Mouse (Mus musculus) right cerebral cortex, postnatal 25 days (tissue): Measurements from ENCODE around the gene Hs1bp3.

Source experiments
- DNase-seq: peaks from one replicate; pipeline ENCODE4 v3.0.0; 2022

The Hs1bp3 gene

DNA sequence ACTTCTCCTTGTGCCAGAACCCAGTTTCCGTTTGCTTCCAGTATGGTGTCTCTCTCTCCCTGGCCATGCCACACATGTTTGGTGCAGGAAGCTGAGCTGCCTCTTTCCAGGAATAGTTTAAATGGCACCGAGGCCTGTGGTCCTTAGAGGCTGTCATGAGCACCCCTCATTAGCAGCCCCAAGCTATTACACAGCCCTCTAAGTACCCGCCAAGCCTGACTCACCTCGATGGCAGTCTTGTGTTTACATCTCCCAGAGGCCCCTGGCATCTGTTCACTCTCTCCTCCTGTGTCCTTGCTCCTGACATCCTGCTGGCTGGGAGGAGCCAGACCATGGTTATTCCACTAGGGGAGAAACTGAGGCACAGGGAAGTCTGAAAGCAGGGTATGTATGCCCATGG is 25.3 kb downstream of the Hs1bp3 start:
- no peak for DNase-seq

DNA sequence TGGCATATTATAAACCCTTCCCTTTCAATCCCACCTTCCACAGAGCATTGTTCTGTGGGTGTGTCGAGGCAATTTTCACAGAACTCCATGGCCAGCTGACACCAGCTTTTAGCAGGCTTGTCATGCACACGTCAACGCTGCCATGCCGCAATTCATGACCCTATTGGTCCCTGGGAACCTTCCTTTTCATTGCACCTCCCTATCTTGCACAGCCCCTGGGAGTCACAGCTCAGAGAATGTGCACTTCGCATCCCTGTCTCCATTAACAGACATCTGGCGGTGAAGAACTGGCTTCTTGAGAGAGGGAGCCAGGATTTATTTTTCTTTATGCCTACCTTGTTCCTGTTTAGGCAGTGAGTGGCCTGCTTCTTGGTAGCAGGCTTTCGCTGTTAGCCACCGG is 25.7 kb downstream of the Hs1bp3 start:
- no peak for DNase-seq

DNA sequence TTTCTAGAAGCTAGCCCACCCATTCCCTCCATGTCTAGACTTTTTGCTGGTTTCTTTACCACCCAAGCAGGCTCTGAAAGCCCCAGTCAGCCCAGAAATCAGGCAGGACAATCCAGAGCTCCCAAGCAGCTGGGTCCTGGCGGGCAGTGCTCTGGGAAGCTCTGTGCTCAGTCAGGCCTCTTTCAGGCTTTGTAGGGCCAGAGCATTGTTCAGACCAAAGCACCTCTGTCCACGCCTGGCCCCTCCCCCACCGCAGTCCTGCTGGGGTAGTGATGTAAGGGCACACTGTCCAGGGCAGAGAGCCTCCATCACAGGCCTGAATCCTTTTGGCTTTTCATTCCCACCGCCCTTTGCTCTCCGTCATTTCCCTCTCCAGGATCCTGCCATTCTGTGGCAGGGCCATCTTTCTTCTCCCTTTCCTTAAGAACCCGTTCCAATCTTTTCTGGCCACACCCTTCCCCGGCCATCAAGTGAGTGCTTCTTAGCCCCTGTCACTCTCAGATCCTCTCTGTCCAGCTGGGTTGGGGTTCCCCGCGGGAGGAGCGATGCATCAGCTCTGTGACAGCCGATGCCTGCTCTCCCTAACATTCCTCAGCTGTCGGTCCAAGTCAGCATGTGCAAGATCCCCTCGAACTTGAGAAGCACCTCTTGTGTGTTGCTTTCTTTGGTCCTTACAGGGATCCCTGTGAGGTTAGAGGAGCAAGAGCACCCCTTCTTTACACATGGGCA is 26.5 kb downstream of the Hs1bp3 start:
- DNase-seq = no peak

DNA sequence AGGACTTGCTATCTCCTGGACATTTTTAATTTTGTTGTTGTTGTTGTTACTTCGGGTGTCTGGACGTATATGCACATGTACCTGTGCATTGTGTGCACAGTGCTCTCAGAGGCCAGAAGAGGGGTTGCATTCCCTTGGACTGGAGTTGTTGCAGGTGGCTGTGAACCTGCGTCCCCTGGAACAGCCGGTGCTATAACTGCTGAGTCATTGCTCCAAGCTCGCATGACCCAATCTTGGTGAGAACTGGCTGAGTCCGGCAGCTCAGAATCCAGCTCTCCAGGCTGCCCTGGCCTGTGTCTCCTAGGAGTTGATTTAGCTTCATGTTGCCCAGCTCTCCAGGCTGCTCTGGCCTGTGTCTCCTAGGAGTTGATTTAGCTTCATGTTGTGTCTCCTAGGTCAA is 27.8 kb downstream of the Hs1bp3 start:
- DNase-seq = no peak

DNA sequence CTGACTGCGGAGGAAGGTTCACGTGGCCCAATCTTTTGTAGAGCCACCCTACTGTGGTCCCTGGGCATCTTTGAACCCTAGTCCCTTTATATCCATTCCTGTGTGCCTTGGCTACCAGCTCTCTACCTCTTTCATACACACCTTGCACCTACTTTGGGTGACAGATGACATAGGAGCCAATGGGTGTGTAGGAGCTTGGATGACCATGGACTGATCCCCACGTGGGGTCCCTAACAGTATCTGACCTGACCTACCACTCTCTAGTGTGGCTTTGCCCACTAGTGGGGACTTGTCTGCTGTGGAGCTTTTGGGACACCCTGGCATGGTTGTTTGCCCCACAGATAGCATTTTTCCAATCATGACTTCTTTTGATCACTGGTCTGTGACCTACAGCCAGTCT is 30.1 kb downstream of the Hs1bp3 start:
- DNase-seq = no peak

DNA sequence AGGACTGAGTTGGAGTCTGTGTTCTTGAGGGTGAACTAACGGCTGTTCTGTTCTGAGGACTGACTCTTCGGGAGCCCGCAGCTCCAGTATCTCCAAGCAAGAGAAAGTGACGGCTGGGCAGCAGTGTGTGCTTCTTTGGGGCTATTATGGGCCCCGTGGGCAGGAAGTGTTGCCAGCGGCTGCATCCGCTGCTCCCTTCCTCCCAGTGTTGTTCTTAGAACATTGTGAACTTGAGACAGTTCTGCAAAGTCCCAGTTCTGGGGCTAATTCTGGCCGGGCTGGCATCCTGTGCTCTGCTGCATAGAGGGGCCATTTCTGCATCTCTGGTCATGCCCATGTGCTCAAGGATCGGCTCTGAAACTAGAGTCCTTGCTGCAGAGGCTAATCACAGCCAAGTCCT is 31.7 kb downstream of the Hs1bp3 start:
- DNase-seq = peak; percentile 65

DNA sequence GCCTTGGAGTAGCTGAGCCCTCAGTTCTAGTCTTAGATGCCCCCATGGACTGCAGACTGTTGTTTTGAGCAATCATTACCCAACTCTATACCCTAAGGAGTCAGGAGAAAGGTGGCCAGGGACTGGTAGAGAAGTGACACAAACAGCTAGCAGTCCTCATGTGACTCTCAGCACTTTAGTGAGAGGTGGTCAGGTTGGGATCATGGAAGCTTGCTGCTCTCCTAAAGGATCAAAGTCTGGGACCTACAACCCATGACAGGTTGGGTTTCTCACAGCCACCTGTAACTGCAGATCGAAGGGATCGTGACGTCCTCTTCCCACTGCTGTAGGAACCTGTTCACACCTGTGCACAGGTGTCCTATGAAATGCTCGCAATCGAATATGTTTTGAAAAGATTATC is 32.3 kb downstream of the Hs1bp3 start:
- DNase-seq = no peak

DNA sequence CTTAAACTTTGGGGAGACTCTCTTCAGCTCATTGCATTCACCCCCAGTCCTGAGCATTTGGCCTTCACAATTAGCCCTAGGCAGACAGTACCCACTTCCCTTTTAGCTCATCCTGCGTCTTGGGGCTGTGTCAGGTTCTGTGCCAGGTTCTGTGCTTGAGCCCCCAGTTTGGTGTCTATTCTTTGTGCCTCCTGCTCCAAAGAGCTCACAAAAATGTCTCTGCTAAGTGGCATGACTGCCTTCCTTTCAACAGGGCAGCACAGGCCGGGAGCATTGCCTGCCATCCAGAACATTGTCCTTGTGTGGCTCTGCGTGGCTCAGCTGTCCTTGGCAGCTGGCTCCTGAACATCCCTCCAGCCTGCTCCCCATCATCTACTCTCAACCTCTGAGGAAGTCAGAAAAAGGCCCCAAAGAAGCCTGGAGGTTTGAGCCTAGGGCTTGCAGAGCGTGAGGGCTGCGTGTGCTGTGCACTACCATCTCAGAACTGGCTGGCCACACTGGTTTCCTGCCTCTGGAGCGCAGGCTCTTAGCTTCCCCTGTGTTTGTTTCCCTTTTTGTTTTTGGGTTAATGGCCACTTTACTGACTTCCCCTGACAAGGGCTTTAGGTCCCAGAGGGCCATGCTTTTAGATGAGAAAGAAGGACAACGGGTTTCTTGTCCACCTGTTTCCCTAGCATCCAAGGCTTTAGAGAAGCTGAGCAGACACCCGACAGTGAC is 34.7 kb downstream of the Hs1bp3 start:
- no peak for DNase-seq

DNA sequence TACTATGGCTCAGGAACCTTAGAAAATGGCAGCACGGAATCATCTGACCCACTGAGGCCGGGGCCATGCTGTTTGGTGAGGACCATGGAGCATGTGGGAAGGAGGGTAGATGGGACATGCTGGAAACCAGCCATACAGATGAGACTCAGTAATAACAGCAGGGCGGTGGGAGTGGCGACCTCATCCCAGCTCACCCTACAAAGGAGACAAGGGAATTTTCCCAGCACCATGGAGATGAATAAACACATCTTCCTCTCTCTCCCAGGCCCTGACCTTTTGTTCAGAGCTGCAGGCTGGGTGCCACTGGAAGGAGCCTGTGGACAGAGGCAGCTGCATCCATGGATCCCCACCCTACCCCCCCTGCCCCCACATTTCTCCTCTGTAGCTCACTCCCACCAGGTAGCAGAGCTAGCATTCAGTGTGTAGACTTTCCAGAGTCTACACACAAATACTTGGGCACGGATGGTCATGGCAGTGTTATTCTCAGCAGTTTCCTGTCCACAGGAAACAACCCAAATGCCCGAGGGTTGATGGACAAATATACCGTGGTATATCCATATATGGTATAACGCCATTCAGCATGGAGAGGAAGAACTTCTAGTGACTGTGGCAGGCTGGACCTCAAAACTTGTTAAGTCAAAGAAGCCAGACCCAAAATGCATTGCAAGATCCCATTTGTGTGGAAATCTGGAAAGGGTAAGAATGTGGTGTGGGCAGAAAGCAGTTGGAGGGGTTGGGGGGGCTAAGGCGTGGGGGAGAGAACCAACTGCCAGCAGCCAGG is 35.7 kb downstream of the Hs1bp3 start:
- DNase-seq = no peak

DNA sequence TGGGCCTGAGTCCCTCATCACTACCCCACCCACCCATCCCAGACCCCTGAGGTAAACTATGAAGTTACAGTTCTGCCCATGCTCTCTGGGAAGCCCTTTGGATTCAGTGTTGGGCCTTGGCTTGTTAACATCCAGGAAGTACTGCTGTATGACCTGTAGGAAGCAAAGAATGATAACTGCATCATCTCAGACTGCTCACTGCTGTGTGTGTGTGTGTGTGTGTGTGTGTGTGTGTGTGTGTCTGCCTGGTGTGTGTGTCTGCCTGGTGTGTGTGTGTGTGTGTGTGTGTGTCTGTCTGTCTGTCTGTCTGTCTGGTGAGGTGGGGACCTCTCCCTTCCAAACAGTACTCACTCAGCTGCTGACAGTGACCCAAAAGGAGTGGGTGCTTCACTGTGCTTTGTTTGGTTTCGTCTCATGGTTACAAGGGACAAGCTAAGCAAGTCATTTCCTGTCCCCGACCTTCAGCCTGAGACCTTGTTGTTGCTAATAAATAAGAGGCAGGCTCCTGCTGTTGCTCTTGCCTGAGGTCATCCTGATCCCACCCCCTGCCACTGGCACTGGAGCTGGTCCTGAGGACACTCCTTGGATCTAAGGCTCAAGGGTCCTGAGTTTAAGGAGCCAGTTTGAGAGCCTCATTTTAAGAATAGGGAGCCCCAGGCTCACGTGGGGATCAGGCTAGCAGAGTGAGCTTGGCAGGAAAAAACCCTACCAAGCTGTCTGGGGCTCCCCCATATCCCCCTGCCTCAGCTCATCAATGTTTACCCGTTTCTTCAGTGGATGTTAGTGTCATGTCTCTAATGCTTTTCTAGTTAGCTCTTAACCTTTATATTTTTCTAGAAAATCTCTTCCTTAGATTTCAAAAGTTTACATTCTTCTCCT is 38.0 kb downstream of the Hs1bp3 start:
- no peak for DNase-seq

DNA sequence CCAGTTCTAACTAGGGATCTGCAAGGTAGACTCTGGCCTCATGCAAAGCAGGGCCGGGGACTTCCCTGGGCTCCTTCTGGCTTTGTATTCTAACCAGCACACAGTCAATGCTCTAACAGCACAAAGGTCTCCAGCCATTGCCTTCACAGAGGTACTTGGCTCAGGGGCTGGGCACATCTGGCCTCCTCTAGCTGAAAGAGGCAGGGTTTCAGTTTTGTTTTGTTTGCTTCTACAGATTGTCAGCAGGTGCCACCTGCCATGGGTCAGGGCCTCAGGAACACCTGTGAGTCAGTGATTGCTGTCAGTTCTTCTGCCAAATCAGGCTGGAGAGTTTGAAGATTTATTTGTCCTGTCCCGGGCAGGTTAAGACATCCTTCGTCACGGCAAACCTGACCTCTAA is 39.8 kb downstream of the Hs1bp3 start:
- no peak for DNase-seq

DNA sequence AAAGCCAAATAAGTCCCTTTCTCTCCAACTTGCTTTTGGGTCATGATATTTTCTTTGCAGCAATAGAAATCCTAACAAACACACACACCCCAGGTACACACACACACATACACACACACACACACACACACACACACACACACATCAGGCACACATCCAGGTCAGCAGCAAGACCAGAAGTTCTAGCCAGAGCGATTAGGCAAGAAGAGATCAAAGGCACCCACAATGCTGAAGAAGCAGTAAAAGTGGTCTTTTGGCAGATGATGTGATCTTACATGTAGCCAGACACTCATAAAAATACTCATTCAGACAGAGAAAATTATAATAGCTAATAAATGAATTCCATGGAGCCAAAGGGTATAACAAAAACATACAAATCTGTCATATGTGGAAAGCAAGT is 41.0 kb downstream of the Hs1bp3 start:
- no peak for DNase-seq

DNA sequence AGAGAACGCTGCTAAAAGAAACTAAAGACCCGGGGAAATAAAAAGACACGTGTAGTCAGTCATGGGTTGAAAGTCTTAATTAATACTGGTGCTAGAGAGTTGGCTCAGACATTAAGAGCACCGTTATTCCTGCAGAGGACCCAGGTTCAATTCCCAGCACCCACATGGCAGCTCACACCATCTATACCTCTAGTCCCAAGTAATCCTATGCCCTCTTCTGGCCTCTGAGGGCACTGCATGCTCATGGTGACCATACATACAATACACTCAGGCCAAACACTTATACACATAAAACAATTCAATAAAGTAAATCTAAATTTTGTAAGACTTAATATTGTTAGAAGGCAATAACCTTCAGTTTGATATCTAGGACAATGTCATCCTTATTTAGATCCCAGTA is 41.8 kb downstream of the Hs1bp3 start:
- no peak for DNase-seq

DNA sequence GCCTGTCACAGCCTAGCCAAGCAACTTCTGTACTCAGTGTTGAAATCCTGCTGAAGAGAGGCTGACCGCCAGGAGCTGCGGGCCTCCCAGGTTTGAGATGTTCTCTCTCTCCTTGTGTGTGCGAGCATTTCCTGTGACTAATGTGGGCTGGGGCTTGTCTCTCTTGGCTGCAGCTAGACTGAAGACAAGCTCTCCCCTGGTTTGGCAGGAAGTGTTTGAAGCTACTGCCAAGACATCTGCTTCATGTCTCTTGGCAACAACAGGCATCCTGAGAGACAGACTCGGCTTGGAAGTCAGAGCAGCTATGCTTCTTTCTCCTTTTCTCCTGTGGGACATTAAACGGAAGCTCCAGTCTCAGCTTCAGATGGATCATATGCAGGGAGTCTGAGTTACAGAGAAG is 44.2 kb downstream of the Hs1bp3 start:
- peak; percentile 77 for DNase-seq

DNA sequence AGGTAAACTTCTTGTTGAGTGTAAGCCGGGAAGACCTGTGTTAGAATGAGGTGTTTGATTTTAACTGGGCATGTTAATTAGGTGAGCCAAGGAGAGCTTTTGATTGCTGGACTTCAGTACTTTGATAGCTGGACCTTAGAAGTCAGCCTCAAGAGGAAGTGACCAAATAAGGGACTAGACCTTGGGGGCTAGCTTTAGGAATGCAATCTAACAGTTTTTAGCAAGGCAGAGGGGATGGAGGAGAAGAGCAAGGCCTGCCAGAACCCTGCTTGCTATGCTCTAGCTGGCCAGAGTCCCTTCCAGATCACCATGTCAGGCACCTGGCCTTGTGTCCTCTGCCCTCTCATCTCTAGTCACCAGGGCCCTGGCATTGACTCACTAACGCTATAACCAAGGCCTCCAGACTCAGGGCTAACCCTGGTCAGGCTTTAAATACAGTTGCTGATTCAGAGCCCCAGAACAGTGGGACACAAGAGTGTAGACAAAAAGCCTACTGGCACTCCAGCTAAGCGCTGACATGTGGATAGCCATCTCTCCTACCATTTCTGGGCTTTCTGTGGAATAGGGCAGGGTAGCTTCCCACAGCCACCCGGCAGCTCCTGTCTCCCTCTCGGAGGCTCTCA is 45.2 kb downstream of the Hs1bp3 start:
- DNase-seq = no peak

DNA sequence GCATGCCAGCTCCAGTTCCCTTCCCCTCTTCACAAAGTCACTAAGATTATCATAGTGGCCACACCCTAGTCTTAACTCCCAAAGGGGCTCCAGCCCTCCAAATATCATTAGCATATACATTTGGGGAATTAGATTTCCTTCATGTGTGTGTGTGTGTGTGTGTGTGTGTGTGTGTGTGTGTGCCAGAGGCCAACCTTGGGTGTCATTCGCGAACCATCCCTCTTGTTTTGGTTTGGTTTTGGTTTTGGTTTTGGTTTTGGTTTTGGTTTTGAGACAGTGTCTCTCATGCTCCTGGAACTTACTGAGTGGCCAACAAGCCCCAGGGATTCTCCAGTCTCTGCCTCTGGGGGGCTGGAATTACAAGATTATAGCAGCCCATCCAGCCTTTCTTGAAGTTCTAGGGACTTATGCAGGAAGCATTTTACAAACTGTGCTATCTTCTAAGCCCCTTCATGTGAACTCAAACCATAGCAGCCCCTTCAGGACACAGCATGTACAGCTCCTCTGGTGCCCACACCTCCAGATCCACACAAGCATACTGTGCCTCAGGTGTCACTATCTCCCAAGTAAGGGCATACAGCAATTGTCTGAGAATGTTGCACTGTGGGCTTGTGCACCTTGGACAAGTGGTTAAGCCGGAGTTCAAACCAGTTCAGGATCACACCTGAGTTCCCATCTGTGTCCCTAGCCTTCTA is 46.3 kb downstream of the Hs1bp3 start:
- DNase-seq = no peak

DNA sequence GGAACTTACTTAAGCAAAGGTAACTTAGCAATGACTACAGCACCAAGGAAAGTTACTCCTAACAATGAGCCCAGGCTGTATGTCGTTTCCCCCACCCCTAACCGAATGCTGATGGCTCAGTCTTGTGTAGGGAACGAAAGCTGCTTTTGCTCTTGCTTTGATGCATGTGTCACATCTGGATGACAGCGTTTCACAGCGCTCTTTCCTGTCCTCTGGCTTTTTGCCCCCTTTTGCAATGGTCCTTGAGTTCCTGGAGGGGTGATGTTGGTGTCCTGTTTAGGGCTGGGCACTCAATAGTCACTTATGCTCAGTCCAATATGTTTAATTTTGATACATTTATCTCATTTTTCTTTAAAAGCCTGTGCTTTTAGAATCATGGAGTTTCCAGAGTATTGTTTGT is 48.6 kb downstream of the Hs1bp3 start:
- DNase-seq = no peak

DNA sequence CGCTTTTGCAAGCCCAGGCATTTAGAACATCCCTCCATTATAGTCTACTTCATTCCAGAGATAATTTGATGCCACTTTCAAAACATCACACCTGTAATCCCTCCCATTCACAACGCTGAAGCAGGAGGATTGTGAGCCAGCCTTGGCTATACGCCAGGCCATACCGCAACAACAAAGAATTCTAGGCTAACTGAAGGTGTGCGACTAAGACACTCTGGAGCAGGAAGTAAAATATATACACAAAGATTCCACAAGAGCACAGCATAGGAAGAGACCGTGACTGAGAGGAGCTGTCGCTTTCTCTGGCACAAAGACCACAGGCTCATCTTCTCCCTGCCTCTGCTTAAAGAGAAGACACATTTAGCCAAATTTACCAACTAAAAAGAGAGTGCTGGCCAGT is 49.2 kb downstream of the Hs1bp3 start:
- DNase-seq = no peak

DNA sequence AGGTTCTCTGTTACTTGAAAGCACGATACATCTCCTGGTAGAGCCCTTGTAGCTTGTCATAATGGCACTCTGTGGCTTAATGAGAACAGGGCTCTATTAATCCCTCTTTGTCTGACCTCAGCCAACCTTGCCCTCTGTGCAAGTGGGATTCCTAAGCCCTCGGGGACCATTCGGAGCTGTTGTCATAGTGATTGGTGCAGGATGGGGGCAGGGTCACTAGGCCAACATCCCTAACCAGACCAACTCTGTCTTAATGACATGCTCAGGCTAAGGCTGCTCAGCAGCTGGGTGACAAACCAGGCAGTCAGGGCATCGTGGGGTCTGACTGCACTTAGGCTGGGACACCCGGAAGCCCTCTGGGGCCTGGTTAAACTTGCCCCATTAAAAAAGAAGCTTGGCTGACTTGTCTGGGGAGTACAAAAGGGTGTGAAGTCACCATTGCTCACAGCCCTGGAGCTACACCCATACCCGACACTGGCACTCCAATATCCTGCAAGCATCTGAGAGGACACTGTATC is 51.1 kb downstream of the Hs1bp3 start:
- DNase-seq = no peak

DNA sequence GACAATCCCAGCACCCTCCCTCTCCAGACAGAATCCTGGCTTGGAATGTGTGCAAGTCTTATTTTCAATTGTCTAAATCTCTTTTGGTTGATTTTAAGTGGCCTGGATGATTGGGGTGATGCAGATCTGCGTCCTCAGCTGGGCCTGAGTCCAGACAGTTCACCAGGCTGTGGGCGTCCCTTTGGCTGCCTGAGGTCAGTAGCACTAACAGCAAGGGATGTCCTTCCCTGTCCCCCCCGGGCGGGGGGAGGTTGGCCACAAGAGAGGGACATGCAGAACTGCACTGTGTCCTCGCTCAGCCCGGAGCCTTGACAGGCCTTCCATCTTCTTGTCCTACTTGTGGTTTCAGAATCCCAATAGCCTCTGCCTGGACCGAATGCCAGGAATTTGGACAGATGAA is 52.1 kb downstream of the Hs1bp3 start:
- no peak for DNase-seq

DNA sequence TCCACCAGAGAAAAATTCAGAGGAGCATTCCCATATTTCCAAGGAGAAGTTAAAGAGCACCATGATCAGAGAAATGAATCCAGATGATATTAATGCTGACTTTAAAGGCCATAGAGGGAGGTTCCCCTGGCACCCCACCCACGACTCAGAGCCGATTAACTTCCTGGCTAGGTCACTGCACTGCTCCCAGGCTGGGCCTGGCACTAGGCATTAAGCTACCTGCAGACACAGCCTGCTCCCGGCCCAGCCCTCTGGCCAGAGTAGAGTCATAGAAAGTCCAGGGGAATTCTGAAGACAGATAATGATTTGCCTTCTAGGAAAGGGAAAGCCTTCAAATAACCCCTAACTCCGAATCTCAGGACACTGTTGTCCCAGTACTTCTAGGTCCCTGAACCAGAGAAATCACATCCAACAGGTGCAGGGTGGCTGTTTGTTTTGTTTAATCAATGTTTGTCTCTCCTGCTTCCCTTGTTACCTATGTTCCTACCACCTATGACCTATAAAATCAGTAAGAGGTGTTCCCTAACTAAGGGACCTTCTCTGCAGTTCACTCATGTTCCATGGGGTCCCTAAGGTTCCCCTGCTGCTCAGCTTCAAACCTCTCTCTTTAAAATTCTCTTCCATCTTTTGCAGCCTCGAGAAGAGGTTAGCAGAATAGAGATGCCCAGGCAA is 52.8 kb downstream of the Hs1bp3 start:
- DNase-seq = no peak
